Mouse (Mus musculus): ENCODE measurements around the gene Cxcr4. TPM values are rescaled to one million over a fixed set of nuclear protein-coding genes. Genes with fewer than 3 reads are reported as not detected.

Cxcr4 gene
- polyA plus RNA-seq, 1 experiment from 2014 or later = 9.9 TPM

GRCm38 (mm10) chr1:128592961-128593501 lies 938 bp upstream of the Cxcr4 start:
- DNase-seq (ENCODE audit: low spot score) = peak; percentile 48

GRCm38 (mm10) chr1:128591721-128592210 lies 327 bp downstream of the Cxcr4 start:
- Histone ChIP-seq H3K4me3 (replicated peaks; ENCODE audit: low read depth, low read length) (peak overlapping the region; percentile 54), H3K9me3 (replicated peaks; ENCODE audit: low read length) (no peaks in the 10 kb centered on the region), H3K4me2 (ENCODE audit: low read length) (peak overlapping the region; percentile 94), H3K4me1 (replicated peaks; ENCODE audit: insufficient read depth, low read length) (peaks cover 31% of the 10 kb centered on the region), H3K27me3 (ENCODE audit: insufficient read depth, low read length) (peaks cover 4% of the 10 kb centered on the region; the same call in 1 of the 2 replicates), H3K9ac (ENCODE audit: low read depth, low read length) (peak overlapping the region; percentile 59), H3K36me3 (ENCODE audit: insufficient read depth, low read length) (no peaks in the 10 kb centered on the region), H3K27ac (no peak overlapping the region)
- peak; percentile 51 for DNase-seq (ENCODE audit: low spot score)
- no peak for TF ChIP-seq CTCF (IDR thresholded peaks at IDR 0.05; ENCODE audit: low read depth)
- no peak for ATAC-seq (replicated peaks; ENCODE audit: low FRiP score, low read depth)
- under 1% methylated on average over 20 of the region's 20 CpGs for WGBS

More at GRCm38 (mm10) chr1:128592961-128593501, 938 bp upstream of the Cxcr4 start:
- Histone ChIP-seq H3K4me3 (replicated peaks; ENCODE audit: low read depth, low read length) (peak overlapping the region; percentile 54), H3K9me3 (replicated peaks; ENCODE audit: low read length) (no peaks in the 10 kb centered on the region), H3K36me3 (ENCODE audit: insufficient read depth, low read length) (no peaks in the 10 kb centered on the region), H3K27ac (no peak overlapping the region), H3K9ac (ENCODE audit: low read depth, low read length) (peak overlapping the region; percentile 18; the same call in 1 of the 2 replicates), H3K27me3 (ENCODE audit: insufficient read depth, low read length) (peaks cover 4% of the 10 kb centered on the region; the same call in 1 of the 2 replicates), H3K4me2 (ENCODE audit: low read length) (peak overlapping the region; percentile 94), H3K4me1 (replicated peaks; ENCODE audit: insufficient read depth, low read length) (peaks cover 35% of the 10 kb centered on the region)
- peak; percentile 38; the same call in 1 of the 2 replicates for ATAC-seq (replicated peaks; ENCODE audit: low FRiP score, low read depth)
- under 1% methylated on average over 24 of the region's 24 CpGs for WGBS
- no peak for TF ChIP-seq CTCF (IDR thresholded peaks at IDR 0.05; ENCODE audit: low read depth)

DNA sequence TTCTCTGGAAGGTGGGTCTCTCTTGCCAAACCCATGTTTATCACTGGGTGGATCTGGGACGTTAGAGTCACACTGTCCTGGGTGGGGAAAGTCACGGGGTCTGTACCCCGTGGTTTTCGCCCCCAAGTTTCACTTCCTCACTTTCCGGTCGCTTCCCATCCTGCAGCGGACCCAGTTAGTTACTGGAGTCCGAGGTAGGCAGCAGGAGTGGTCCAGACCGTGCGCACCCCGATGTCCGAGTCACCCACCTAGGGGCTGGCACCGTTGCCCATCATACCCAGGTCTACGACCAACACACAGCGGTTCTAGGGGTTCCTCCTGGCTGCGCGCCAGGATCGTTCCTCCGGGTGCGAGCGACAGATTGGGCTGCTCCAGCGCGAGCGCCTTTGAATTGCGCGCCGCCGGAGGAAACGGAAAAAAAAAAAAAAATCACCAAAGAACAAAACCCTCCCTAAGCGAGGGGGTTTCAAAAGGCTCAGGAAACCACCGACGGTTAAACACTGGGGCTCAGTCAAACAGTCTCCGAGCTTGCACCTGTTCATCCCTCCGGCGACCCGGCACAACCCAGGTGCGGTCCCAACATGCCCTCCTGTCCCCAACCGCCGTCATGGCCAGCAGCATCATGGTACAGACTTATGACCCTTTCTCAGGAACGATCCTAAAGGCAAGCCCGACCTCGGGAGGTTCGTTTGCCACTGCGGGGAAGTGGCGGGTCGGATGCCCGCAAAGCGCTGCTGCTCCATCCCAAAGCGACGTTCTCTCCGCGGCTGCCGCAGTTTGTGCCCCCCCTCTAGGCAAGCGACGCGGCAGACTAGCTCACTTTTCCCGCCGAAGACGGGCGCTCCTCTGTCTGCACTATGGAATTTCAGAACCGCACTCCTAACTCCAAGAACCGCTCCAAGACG lies 1.0 kb downstream of the Cxcr4 start:
- Histone ChIP-seq H3K4me1 (replicated peaks; ENCODE audit: insufficient read depth, low read length) (peaks cover 30% of the 10 kb centered on the region), H3K27me3 (ENCODE audit: insufficient read depth, low read length) (peaks cover 4% of the 10 kb centered on the region; the same call in 1 of the 2 replicates), H3K4me2 (ENCODE audit: low read length) (peak overlapping the region; percentile 94), H3K27ac (no peak overlapping the region), H3K9me3 (replicated peaks; ENCODE audit: low read length) (no peaks in the 10 kb centered on the region), H3K4me3 (replicated peaks; ENCODE audit: low read depth, low read length) (peak overlapping the region; percentile 54), H3K36me3 (ENCODE audit: insufficient read depth, low read length) (no peaks in the 10 kb centered on the region), H3K9ac (ENCODE audit: low read depth, low read length) (peak overlapping the region; percentile 59)
- peak; percentile 8; the same call in 1 of the 2 replicates for ATAC-seq (replicated peaks; ENCODE audit: low FRiP score, low read depth)
- no peak for DNase-seq (ENCODE audit: low spot score)
- WGBS = under 1% methylated on average over 63 of the region's 63 CpGs
- TF ChIP-seq CTCF (IDR thresholded peaks at IDR 0.05; ENCODE audit: low read depth) = no peak

GRCm38 (mm10) chr1:128590011-128590410 lies 2.1 kb downstream of the Cxcr4 start:
- Histone ChIP-seq H3K9me3 (replicated peaks; ENCODE audit: low read length) (no peaks in the 10 kb centered on the region), H3K4me1 (replicated peaks; ENCODE audit: insufficient read depth, low read length) (peaks cover 26% of the 10 kb centered on the region), H3K27ac (no peak overlapping the region), H3K9ac (ENCODE audit: low read depth, low read length) (no peak overlapping the region), H3K27me3 (ENCODE audit: insufficient read depth, low read length) (peaks cover 4% of the 10 kb centered on the region; the same call in 1 of the 2 replicates), H3K36me3 (ENCODE audit: insufficient read depth, low read length) (no peaks in the 10 kb centered on the region), H3K4me3 (replicated peaks; ENCODE audit: low read depth, low read length) (peak overlapping the region; percentile 54), H3K4me2 (ENCODE audit: low read length) (peak overlapping the region; percentile 94)
- ATAC-seq (replicated peaks; ENCODE audit: low FRiP score, low read depth) (no peak), DNase-seq (ENCODE audit: low spot score) (no peak)
- TF ChIP-seq CTCF (IDR thresholded peaks at IDR 0.05; ENCODE audit: low read depth) = no peak
- WGBS = 10% methylated on average over 6 of the region's 6 CpGs

DNA sequence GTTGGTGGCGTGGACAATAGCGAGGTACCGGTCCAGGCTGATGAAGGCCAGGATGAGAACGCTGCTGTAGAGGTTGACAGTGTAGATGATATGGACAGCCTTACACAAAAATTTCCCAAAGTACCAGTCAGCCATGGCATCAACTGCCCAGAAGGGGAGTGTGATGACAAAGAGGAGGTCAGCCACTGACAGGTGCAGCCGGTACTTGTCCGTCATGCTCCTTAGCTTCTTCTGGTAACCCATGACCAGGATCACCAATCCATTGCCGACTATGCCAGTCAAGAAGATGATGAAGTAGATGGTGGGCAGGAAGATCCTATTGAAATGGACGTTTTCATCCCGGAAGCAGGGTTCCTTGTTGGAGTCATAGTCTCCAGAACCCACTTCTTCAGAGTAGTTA lies 2.6 kb downstream of the Cxcr4 start:
- H3K9ac ChIP-seq (ENCODE audit: low read depth, low read length) = no peak overlapping the region
- DNase-seq (ENCODE audit: low spot score) = no peak
- H3K4me1 ChIP-seq (replicated peaks; ENCODE audit: insufficient read depth, low read length) = peaks cover 24% of the 10 kb centered on the region
- no peaks in the 10 kb centered on the region for H3K36me3 ChIP-seq (ENCODE audit: insufficient read depth, low read length)
- no peak overlapping the region for H3K27ac ChIP-seq
- ATAC-seq (replicated peaks; ENCODE audit: low FRiP score, low read depth) = no peak
- peak overlapping the region; percentile 94; the same call in 1 of the 2 replicates for H3K4me2 ChIP-seq (ENCODE audit: low read length)
- peaks cover 4% of the 10 kb centered on the region; the same call in 1 of the 2 replicates for H3K27me3 ChIP-seq (ENCODE audit: insufficient read depth, low read length)
- peak overlapping the region; percentile 54; the same call in 1 of the 2 replicates for H3K4me3 ChIP-seq (replicated peaks; ENCODE audit: low read depth, low read length)
- no peak for TF ChIP-seq CTCF (IDR thresholded peaks at IDR 0.05; ENCODE audit: low read depth)
- WGBS = 75% methylated on average over 9 of the region's 9 CpGs
- no peaks in the 10 kb centered on the region for H3K9me3 ChIP-seq (replicated peaks; ENCODE audit: low read length)

DNA sequence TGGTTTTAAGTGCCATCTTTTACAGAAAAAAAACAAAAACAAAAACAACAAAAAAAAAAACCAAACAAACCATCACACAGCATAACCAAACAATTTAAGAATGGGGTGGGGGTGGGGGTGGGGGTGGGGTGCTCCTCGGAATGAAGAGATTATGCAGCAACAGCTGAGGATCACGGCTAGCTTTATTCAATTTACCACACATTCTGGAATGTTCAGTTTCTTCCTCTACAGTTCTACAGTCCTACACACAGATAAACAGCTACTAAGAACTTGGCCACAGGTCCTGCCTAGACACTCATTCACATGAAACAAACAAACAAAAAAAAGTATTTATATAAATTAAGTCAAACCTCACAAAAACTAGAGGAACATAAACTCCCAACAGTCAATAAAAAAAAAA lies 3.8 kb downstream of the Cxcr4 start:
- TF ChIP-seq CTCF (IDR thresholded peaks at IDR 0.05; ENCODE audit: low read depth) = no peak
- Histone ChIP-seq H3K27ac (no peak overlapping the region), H3K4me1 (replicated peaks; ENCODE audit: insufficient read depth, low read length) (peaks cover 24% of the 10 kb centered on the region), H3K9me3 (replicated peaks; ENCODE audit: low read length) (no peaks in the 10 kb centered on the region), H3K9ac (ENCODE audit: low read depth, low read length) (no peak overlapping the region), H3K4me2 (ENCODE audit: low read length) (no peak overlapping the region), H3K27me3 (ENCODE audit: insufficient read depth, low read length) (peaks cover 4% of the 10 kb centered on the region; the same call in 1 of the 2 replicates), H3K4me3 (replicated peaks; ENCODE audit: low read depth, low read length) (no peak overlapping the region), H3K36me3 (ENCODE audit: insufficient read depth, low read length) (no peaks in the 10 kb centered on the region)
- no peak for DNase-seq (ENCODE audit: low spot score)
- no peak for ATAC-seq (replicated peaks; ENCODE audit: low FRiP score, low read depth)
- WGBS = 53% methylated on average over 2 of the region's 2 CpGs
